Mouse (Mus musculus): ENCODE measurements around the gene Tmem199. TPM values are rescaled to one million over a fixed set of nuclear protein-coding genes. Genes with fewer than 3 reads are reported as not detected.
A peak's percentile ranks its signal among the peaks of the same experiment; 100 is the strongest.

Gene Tmem199
- polyA plus RNA-seq, 1 experiment from 2014 or later: 57.9 TPM

GRCm38 (mm10) chr11:78547718-78548460, 35.9 kb upstream of the Tmem199 start:
- Histone ChIP-seq H3K4me2 (ENCODE audit: low read length) (no peak overlapping the region), H3K36me3 (ENCODE audit: control insufficient read depth, insufficient read depth, low read length) (peaks cover 12% of the 10 kb centered on the region), H3K27ac (ENCODE audit: low read depth) (no peak overlapping the region), H3K4me1 (replicated peaks; ENCODE audit: control insufficient read depth, insufficient read depth, low read length) (peaks cover 18% of the 10 kb centered on the region), H3K27me3 (replicated peaks; ENCODE audit: control insufficient read depth, insufficient read depth, low read length) (no peaks in the 10 kb centered on the region), H3K4me3 (ENCODE audit: low read depth, low read length) (no peak overlapping the region), H3K9me3 (ENCODE audit: control insufficient read depth, low read length) (no peaks in the 10 kb centered on the region), H3K9ac (ENCODE audit: low read length) (no peak overlapping the region)
- 64% methylated on average over 2 of the region's 2 CpGs for WGBS
- DNase-seq (ENCODE audit: low spot score) (no peak), ATAC-seq (replicated peaks; ENCODE audit: low FRiP score, low TSS enrichment, low read depth) (no peak)

- DNase-seq (ENCODE audit: low spot score) (no peak), ATAC-seq (replicated peaks; ENCODE audit: low FRiP score, low TSS enrichment, low read depth) (no peak)
- WGBS: 53% methylated on average over 8 of the region's 8 CpGs
- no peak overlapping the region for H3K27ac ChIP-seq (ENCODE audit: low read depth)
- H3K36me3 ChIP-seq (ENCODE audit: control insufficient read depth, insufficient read depth, low read length): peaks cover 37% of the 10 kb centered on the region
- no peak overlapping the region for H3K9ac ChIP-seq (ENCODE audit: low read length)
- peaks cover 14% of the 10 kb centered on the region for H3K4me1 ChIP-seq (replicated peaks; ENCODE audit: control insufficient read depth, insufficient read depth, low read length)
- no peaks in the 10 kb centered on the region for H3K27me3 ChIP-seq (replicated peaks; ENCODE audit: control insufficient read depth, insufficient read depth, low read length)
- H3K4me2 ChIP-seq (ENCODE audit: low read length): no peak overlapping the region
- H3K9me3 ChIP-seq (ENCODE audit: control insufficient read depth, low read length): no peaks in the 10 kb centered on the region
- no peak overlapping the region for H3K4me3 ChIP-seq (ENCODE audit: low read depth, low read length)
Observed at GRCm38 (mm10) chr11:78545181-78545580, 33.2 kb upstream of the Tmem199 start.

GRCm38 (mm10) chr11:78544449-78545111, 32.6 kb upstream of the Tmem199 start:
- no peaks in the 10 kb centered on the region for H3K9me3 ChIP-seq (ENCODE audit: control insufficient read depth, low read length)
- H3K4me1 ChIP-seq (replicated peaks; ENCODE audit: control insufficient read depth, insufficient read depth, low read length): peaks cover 10% of the 10 kb centered on the region
- 96% methylated on average over 7 of the region's 7 CpGs for WGBS
- no peak overlapping the region for H3K27ac ChIP-seq (ENCODE audit: low read depth)
- no peak overlapping the region for H3K4me3 ChIP-seq (ENCODE audit: low read depth, low read length)
- peaks cover 43% of the 10 kb centered on the region for H3K36me3 ChIP-seq (ENCODE audit: control insufficient read depth, insufficient read depth, low read length)
- DNase-seq (ENCODE audit: low spot score) (no peak), ATAC-seq (replicated peaks; ENCODE audit: low FRiP score, low TSS enrichment, low read depth) (no peak)
- H3K27me3 ChIP-seq (replicated peaks; ENCODE audit: control insufficient read depth, insufficient read depth, low read length): no peaks in the 10 kb centered on the region
- no peak overlapping the region for H3K9ac ChIP-seq (ENCODE audit: low read length)
- no peak overlapping the region for H3K4me2 ChIP-seq (ENCODE audit: low read length)

- Histone ChIP-seq H3K9me3 (ENCODE audit: control insufficient read depth, low read length) (no peaks in the 10 kb centered on the region), H3K36me3 (ENCODE audit: control insufficient read depth, insufficient read depth, low read length) (peaks cover 56% of the 10 kb centered on the region), H3K4me2 (ENCODE audit: low read length) (no peak overlapping the region), H3K9ac (ENCODE audit: low read length) (no peak overlapping the region), H3K27me3 (replicated peaks; ENCODE audit: control insufficient read depth, insufficient read depth, low read length) (no peaks in the 10 kb centered on the region), H3K4me3 (ENCODE audit: low read depth, low read length) (no peak overlapping the region), H3K4me1 (replicated peaks; ENCODE audit: control insufficient read depth, insufficient read depth, low read length) (peaks cover 10% of the 10 kb centered on the region), H3K27ac (ENCODE audit: low read depth) (no peak overlapping the region)
- ATAC-seq (replicated peaks; ENCODE audit: low FRiP score, low TSS enrichment, low read depth) (no peak), DNase-seq (ENCODE audit: low spot score) (no peak)
- 79% methylated on average over 3 of the region's 3 CpGs for WGBS
Observed at GRCm38 (mm10) chr11:78540358-78540757, 28.4 kb upstream of the Tmem199 start.

GRCm38 (mm10) chr11:78536690-78537084, 24.7 kb upstream of the Tmem199 start:
- peaks cover 22% of the 10 kb centered on the region for H3K4me1 ChIP-seq (replicated peaks; ENCODE audit: control insufficient read depth, insufficient read depth, low read length)
- ATAC-seq (replicated peaks; ENCODE audit: low FRiP score, low TSS enrichment, low read depth): no peak
- peak overlapping the region; percentile 90 for H3K4me2 ChIP-seq (ENCODE audit: low read length)
- H3K36me3 ChIP-seq (ENCODE audit: control insufficient read depth, insufficient read depth, low read length): peaks cover 34% of the 10 kb centered on the region
- H3K9me3 ChIP-seq (ENCODE audit: control insufficient read depth, low read length): no peaks in the 10 kb centered on the region
- H3K9ac ChIP-seq (ENCODE audit: low read length): peak overlapping the region; percentile 88
- no peak for DNase-seq (ENCODE audit: low spot score)
- H3K4me3 ChIP-seq (ENCODE audit: low read depth, low read length): peak overlapping the region; percentile 79
- peak overlapping the region; percentile 79 for H3K27ac ChIP-seq (ENCODE audit: low read depth)
- 2% methylated on average over 14 of the region's 14 CpGs for WGBS
- H3K27me3 ChIP-seq (replicated peaks; ENCODE audit: control insufficient read depth, insufficient read depth, low read length): no peaks in the 10 kb centered on the region

GRCm38 (mm10) chr11:78536080-78536689, 24.2 kb upstream of the Tmem199 start, which contains the start of the genes Tnfaip1 and Ift20:
TSS of gene Tnfaip1 (minus strand) at chr11:78536332.
TSS of gene Ift20 (plus strand) at chr11:78536361.
- Histone ChIP-seq H3K4me2 (ENCODE audit: low read length) (peak within 1 kb of the TSS; percentile 90), H3K9me3 (ENCODE audit: control insufficient read depth, low read length) (no peaks in the 10 kb centered on the region), H3K9ac (ENCODE audit: low read length) (peak within 1 kb of the TSS; percentile 88), H3K4me1 (replicated peaks; ENCODE audit: control insufficient read depth, insufficient read depth, low read length) (peaks cover 22% of the 10 kb centered on the region), H3K36me3 (ENCODE audit: control insufficient read depth, insufficient read depth, low read length) (peaks cover 30% of the 10 kb centered on the region), H3K27me3 (replicated peaks; ENCODE audit: control insufficient read depth, insufficient read depth, low read length) (no peaks in the 10 kb centered on the region), H3K4me3 (ENCODE audit: low read depth, low read length) (peak within 1 kb of the TSS; percentile 79), H3K27ac (ENCODE audit: low read depth) (peak within 1 kb of the TSS; percentile 79)
- WGBS: under 1% methylated on average over 52 of the region's 52 CpGs
- DNase-seq (ENCODE audit: low spot score) (peak; percentile 95), ATAC-seq (replicated peaks; ENCODE audit: low FRiP score, low TSS enrichment, low read depth) (peak; percentile 95)

- H3K4me3 ChIP-seq (ENCODE audit: low read depth, low read length): peak overlapping the region; percentile 79
- H3K9me3 ChIP-seq (ENCODE audit: control insufficient read depth, low read length): no peaks in the 10 kb centered on the region
- ATAC-seq (replicated peaks; ENCODE audit: low FRiP score, low TSS enrichment, low read depth) (peak; percentile 52), DNase-seq (ENCODE audit: low spot score) (peak; percentile 75)
- WGBS: under 1% methylated on average over 23 of the region's 23 CpGs
- H3K4me2 ChIP-seq (ENCODE audit: low read length): peak overlapping the region; percentile 72
- H3K9ac ChIP-seq (ENCODE audit: low read length): peak overlapping the region; percentile 66
- H3K4me1 ChIP-seq (replicated peaks; ENCODE audit: control insufficient read depth, insufficient read depth, low read length): peaks cover 27% of the 10 kb centered on the region
- H3K27ac ChIP-seq (ENCODE audit: low read depth): peak overlapping the region; percentile 79
- H3K27me3 ChIP-seq (replicated peaks; ENCODE audit: control insufficient read depth, insufficient read depth, low read length): no peaks in the 10 kb centered on the region
- H3K36me3 ChIP-seq (ENCODE audit: control insufficient read depth, insufficient read depth, low read length): peaks cover 23% of the 10 kb centered on the region
Observed at GRCm38 (mm10) chr11:78535376-78536079, 23.6 kb upstream of the Tmem199 start.

GRCm38 (mm10) chr11:78534516-78534915, 22.5 kb upstream of the Tmem199 start:
- peaks cover 22% of the 10 kb centered on the region for H3K36me3 ChIP-seq (ENCODE audit: control insufficient read depth, insufficient read depth, low read length)
- H3K9me3 ChIP-seq (ENCODE audit: control insufficient read depth, low read length): no peaks in the 10 kb centered on the region
- no peaks in the 10 kb centered on the region for H3K27me3 ChIP-seq (replicated peaks; ENCODE audit: control insufficient read depth, insufficient read depth, low read length)
- WGBS: 90% methylated on average over 4 of the region's 4 CpGs
- H3K27ac ChIP-seq (ENCODE audit: low read depth): no peak overlapping the region
- ATAC-seq (replicated peaks; ENCODE audit: low FRiP score, low TSS enrichment, low read depth) (no peak), DNase-seq (ENCODE audit: low spot score) (no peak)
- H3K4me2 ChIP-seq (ENCODE audit: low read length): peak overlapping the region; percentile 72
- peak overlapping the region; percentile 79 for H3K4me3 ChIP-seq (ENCODE audit: low read depth, low read length)
- peaks cover 27% of the 10 kb centered on the region for H3K4me1 ChIP-seq (replicated peaks; ENCODE audit: control insufficient read depth, insufficient read depth, low read length)
- H3K9ac ChIP-seq (ENCODE audit: low read length): no peak overlapping the region

Measured in intestine, embryonic 14.5 days (tissue).